Mouse (Mus musculus) effector memory CD4-positive, alpha-beta T cell, adult 5 months (primary cell): ENCODE results near the gene Bend6. TPM values are rescaled to one million over a fixed set of nuclear protein-coding genes. Genes with fewer than 3 reads are reported as not detected.

Experiments used
- polyA plus RNA-seq: library from polyadenylated mRNA; unstranded; fragments of 100-300 nt; shearing (Covaris generic); gene quantifications from one replicate; pipeline ENCODE4 v1.2.1, GENCODE M21; 2017

Bend6 gene
- polyA plus RNA-seq: 0.44 TPM

DNA sequence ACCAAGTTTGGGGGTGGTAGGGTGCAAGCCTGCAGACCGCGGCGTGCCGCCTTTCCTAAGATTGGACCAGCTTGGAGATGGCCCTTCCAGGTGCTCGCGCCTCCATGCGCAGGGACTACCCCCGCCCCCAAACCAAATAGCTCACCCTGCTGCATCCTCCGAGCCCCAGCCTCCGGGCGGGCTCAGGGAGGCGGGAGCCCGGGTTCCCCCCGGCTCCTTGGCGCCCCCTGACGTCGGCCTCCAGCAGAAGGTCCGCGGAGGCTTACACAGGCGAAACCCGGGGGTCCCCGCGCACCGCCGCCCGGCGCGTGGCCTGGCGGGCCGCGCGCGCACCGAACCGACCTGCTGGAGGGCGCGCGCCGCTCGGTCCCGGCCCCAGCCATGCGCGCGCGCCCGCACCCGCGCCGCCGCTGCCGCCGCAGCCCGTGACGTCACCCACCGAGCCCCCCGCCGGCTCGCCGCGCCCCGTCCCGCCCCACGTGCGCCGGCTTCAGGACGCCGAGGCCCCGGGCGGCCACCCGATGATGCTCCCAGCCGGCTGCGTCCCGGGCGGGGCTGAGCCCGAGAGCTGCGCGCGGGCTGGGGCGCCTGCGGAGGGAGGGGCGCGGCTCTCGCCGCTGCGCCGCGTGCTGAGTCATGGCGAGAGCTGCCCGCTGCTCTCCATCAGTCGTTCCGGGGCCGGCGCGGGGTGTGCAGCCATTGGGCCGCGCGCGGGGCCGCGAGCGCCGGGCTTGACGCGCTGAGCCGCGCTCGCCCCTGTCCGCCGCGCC, at the start of gene Bend6:
Gene Bend6 (minus strand): TSS at position 396 of the 770 bp plus-strand sequence.

DNA sequence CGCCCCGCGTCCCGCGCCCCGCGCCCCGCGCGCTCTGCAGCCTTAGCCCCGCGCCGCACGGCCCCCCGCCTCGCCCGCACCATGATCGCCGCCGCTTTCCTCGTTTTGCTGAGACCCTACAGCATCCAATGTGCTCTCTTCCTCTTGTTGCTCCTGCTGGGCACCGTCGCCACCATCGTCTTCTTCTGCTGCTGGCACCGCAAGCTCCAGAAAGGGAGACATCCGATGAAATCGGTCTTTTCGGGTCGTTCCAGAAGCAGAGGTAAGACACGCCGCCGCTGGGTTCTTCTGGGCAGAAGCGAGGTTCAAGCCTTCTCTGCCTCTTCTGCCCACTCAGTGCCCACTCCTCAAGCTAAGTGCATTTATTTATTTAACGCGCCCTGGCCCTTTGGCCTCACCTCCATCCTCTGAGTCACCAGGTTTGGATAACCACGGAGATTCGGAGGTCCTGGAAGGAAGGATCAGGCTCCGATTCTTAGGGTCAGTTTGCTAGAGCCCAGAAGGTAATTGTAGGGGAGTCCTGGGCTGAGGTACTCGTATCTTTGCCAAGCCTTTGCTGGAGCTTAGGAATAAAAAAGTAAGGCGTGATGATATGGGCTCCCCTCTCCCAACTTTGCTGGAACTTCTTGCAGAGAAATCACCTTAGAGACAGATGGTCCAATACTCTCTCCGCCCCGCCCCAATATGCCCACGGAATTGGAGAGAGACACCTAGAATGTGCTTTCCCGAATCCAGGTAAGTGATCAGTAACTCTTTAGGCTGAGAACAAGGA, 761 bp upstream of the Bend6 start, which contains the start of gene Dst:
Gene Dst (plus strand): TSS at position 35 of the 772 bp plus-strand sequence.

DNA sequence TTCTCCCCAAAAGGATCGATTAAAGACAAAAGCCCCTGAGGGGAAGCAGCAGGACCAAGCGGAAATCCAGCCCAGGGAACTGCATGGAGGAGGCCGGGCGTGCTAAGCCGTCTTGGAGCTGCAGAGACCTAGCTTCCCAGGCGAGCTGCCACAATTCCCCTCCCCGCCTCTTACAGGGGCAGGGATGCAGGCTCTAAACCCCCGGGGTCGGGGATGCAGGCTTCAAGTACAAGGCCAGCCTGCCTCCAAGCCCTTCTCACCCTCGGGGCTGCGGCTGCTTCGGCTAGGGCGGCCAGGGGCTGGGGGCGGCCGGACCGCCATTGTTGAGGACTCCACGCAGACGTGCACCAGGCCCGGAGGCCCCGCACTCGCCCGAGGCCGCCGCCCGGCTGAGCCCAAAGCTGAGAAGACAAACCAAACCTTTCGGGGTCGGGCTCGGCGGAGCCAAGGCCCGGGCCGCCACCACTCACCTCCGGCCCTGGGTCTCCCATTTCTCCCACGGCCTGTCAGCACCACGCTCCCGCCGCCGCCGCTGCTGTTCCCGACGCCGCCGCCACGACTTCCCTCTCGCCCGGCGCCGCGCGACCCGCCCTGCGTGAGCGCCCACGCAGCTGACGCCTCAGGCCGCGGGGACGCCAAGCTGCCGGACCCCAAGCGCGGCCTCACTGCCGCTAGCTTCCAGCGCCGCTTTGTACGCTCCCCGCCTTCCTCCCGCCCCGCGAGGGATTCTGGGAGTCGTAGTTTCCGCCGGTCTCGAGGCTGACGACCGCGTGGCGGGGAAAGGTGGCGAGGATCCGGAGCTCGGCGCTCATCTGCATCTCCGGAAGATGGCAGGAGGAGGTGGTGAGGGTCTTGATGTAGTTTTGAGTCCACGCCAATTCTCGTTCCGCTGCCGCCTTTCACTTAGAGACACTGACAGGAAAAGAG, 93.5 kb downstream of the Bend6 start, which contains the start of gene Zfp451:
Gene Zfp451 (minus strand): TSS at position 728 of the 927 bp plus-strand sequence.

Other genes with a start within 250 kb of the Bend6 start
- gene Prim2, start 238.0 kb downstream of the Bend6 start, polyA plus RNA-seq: 8.8 TPM
- gene Rab23, start 187.9 kb downstream of the Bend6 start, polyA plus RNA-seq: 13.6 TPM
- 3.4 TPM for gene Bag2, start 150.0 kb downstream of the Bend6 start, polyA plus RNA-seq
- 23.9 TPM for gene Zfp451, start 93.2 kb downstream of the Bend6 start, polyA plus RNA-seq
- gene Dst, start 409 bp upstream of the Bend6 start, polyA plus RNA-seq: 2.7 TPM